Mouse (Mus musculus): ENCODE results near the gene Ddb2.

GRCm38 (mm10) chr2:91190501-91190900, 46.3 kb downstream of the Ddb2 start:
- no peak for TF ChIP-seq POLR2A (IDR thresholded peaks at IDR 0.05; ENCODE audit: extremely low read depth, insufficient read depth, low read length)
- no peak for TF ChIP-seq CTCF (IDR thresholded peaks at IDR 0.05; ENCODE audit: extremely low read depth, insufficient read depth, low read length)
